Mouse (Mus musculus) layer of hippocampus, postnatal 10 days (tissue): ENCODE measurements around the gene Arid1a. TPM values are rescaled to one million over a fixed set of nuclear protein-coding genes. Genes with fewer than 3 reads are reported as not detected.

ENCODE experiments used
- microRNA-seq, 2 experiments: library from miRNA; unstranded; fragments of <30 nt; microRNA quantifications; one replicate each; pipeline ENCODE4 v1.2.0; 2021
- total RNA-seq, 2 experiments: library from RNA; stranded (reverse); gene quantifications; 2 replicates each; pipeline ENCODE4 v1.2.3; 2021

Gene Arid1a
- total RNA-seq, 2 experiments from 2014 or later, result 74.6 to 76.4 TPM

Small RNAs within 50 kb of the gene (microRNA-seq; reads per million reads assigned to microRNA genes)
- 0 to 0.22 reads per million in 2 experiments for gene Mir7227

Other genes with a start within 250 kb of the Arid1a start
- under 1 TPM in 1 of 2 experiments, not detected in 1; 0.21 TPM for gene Kdf1, start 237.8 kb downstream of the Arid1a start, total RNA-seq
- 100 to 1,000 TPM; 117 to 129 TPM for gene Nudc, start 210.8 kb downstream of the Arid1a start, total RNA-seq
- not detected for gene Nr0b2, start 203.4 kb downstream of the Arid1a start, total RNA-seq
- gene Gpatch3, start 182.0 kb downstream of the Arid1a start, total RNA-seq, result 1 to 10 TPM; 6.3 to 8.5 TPM
- gene Gpn2, start 172.4 kb downstream of the Arid1a start, total RNA-seq, result 10 to 100 TPM; 12.4 to 14.8 TPM
- gene Sfn, start 154.6 kb downstream of the Arid1a start, total RNA-seq, result 1 to 10 TPM; 1.8 to 2.1 TPM
- gene Zdhhc18, start 106.6 kb downstream of the Arid1a start, total RNA-seq, result 10 to 100 TPM; 34.3 to 38.8 TPM
- 10 to 100 TPM in 1 of 2 experiments, 1 to 10 TPM in 1; 9.2 to 10.8 TPM for gene Pigv, start 84.1 kb downstream of the Arid1a start, total RNA-seq
- gene Rps6ka1, start 131.0 kb upstream of the Arid1a start, total RNA-seq, result 10 to 100 TPM; 18.2 TPM
- 100 to 1,000 TPM; 199 to 225 TPM for gene Hmgn2, start 211.9 kb upstream of the Arid1a start, total RNA-seq
- gene Dhdds, start 244.1 kb upstream of the Arid1a start, total RNA-seq, result 10 to 100 TPM; 57.3 to 58.6 TPM